Mouse (Mus musculus): ENCODE data around the gene Atg7. TPM values are rescaled to one million over a fixed set of nuclear protein-coding genes. Genes with fewer than 3 reads are reported as not detected.

The Atg7 gene
- total RNA-seq, 4 experiments from 2014 or later, result 34.1 to 42.9 (median 39.6) TPM

GRCm38 (mm10) chr6:114819971-114820481 lies 177.1 kb downstream of the Atg7 start:
- DNase-seq, result no peak

- no peak for DNase-seq
Measured at GRCm38 (mm10) chr6:114821646-114822045, 178.7 kb downstream of the Atg7 start.

DNA sequence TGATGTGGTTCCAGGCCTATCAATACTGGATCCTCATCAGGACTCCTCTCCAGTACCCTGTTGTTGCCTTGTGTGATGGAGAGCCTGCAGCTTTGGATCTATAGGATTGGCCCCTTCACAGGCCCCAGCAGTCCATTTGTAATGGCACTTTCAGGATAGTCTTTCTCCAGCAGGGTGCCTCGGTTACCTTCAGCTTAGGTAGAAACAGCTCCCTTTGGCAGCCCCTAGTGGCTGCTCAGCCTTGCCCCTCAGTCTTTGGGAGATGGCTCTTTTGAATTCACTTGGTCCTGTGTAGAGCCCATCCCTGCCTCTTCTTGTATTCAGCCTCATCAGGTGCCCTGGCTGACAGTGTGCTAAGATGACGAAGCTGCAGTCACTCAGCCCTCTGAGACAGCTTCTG lies 184.0 kb downstream of the Atg7 start:
- no peak for DNase-seq

GRCm38 (mm10) chr6:114829660-114830438 lies 187.0 kb downstream of the Atg7 start:
- DNase-seq, result no peak

DNA sequence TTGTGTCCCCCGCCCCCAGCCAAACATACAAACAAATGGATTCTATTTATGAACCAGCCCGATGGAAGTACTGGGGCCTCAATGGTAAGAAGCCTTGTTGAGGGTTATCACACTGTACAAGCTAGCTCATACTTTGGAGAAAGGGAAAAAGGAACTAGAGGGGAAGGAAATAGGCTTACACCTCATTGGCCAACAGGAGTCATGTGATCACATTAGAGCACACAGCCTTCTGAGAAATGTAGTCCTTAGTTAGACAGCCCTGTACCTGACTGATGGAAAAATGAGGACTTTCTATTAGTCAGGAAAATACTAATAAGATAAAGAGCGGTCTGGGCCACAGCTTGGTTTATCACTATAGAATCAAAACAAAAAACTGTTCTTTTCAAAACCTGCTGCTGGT lies 188.9 kb downstream of the Atg7 start:
- no peak for DNase-seq

GRCm38 (mm10) chr6:114833058-114833685 lies 190.3 kb downstream of the Atg7 start:
- no peak for DNase-seq

GRCm38 (mm10) chr6:114833791-114834346 lies 191.0 kb downstream of the Atg7 start:
- no peak for DNase-seq

- no peak for DNase-seq
Measured at GRCm38 (mm10) chr6:114835344-114835743, 192.4 kb downstream of the Atg7 start.

DNA sequence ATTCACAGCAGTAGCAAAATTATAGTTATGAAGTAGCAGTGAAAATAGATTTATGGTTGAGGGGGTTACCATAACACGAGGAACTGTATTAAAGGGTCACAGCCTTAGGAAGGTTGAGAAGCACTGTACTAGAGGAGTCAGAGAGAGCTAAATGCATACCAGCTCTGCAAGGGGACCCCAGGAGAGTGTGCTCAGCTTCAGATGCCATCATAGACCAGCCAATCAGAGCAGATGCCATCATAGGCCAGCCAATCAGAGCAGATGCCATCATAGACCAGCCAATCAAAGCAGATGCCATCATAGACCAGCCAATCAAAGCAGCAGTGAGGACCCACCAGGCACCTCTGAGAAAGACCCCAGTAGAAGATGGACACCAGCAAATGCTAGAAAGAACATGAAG lies 192.9 kb downstream of the Atg7 start:
- DNase-seq, result no peak

- no peak for DNase-seq
Measured at GRCm38 (mm10) chr6:114836433-114836832, 193.5 kb downstream of the Atg7 start.

DNA sequence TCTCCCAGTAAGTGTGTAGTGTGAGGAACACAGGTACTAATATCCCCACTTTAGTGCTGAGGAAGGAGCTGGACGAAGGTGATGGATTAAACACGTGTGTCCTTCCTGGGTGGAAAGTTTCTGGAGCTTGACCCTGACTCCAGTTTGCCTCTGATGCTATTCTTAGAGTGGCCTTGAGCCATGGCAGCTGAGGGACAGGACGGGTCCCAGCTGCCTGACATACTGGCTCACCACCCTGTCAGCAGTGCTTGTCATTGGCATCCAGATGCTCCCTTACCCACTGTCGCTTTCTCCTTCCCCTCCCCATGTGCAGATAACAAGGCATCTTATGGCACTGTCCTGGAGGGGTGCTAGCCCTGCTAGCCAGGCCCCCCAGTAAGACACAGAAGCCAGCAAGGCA lies 196.0 kb downstream of the Atg7 start:
- DNase-seq, result peak; percentile 52

DNA sequence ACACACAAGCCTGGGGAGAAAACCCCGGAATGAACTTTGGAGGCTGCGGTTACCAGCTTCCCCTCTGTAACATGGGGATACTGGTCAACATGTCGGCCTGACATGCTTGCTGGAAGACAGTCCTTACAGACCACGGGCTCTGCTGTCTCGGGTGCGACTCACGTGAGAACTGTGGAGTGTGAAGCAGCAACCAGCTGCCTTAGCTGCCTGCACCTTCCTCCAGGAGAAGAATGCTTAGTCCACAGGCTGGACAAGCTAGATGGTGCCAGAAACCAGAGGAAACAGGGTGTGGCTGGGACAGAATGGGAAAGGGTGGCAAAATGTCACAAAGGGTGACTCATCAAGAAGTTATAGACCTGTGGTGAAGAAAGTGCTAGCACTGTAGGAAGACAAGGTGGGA lies 197.1 kb downstream of the Atg7 start:
- DNase-seq, result no peak

GRCm38 (mm10) chr6:114842131-114842530 lies 199.2 kb downstream of the Atg7 start:
- no peak for DNase-seq

- no peak for DNase-seq
Measured at GRCm38 (mm10) chr6:114842863-114843262, 200.0 kb downstream of the Atg7 start.

DNA sequence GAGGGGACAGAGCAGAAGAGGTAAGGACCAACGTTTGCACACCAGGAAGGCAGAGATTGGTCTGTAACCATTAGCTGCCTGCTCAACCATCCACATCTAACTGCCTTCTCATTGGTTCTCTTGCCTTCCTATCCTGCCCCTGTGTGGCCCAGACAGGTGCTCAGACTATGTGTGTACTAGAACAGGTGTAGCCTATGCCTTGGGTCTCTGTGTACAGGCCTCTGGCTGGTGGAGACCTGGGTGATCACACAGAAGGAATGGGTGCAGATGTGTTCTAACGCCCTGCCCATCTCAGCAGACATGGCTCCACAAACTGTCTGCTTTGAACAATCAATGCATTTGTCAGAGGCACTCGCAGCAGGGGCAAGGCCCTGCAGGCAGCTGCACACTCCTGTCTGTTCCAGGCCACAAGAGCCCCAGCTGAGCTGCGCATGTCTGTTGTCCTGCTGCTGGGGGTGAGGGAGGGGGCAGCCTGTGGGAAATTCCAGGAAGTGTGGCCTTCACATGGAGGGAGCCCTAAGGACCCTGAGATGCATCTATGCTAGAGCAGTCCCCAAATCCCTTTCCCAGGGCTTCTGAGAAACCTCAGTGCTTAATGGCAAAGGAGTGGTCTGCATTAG lies 203.4 kb downstream of the Atg7 start:
- no peak for DNase-seq

GRCm38 (mm10) chr6:114847582-114848174 lies 204.8 kb downstream of the Atg7 start:
- no peak for DNase-seq

DNA sequence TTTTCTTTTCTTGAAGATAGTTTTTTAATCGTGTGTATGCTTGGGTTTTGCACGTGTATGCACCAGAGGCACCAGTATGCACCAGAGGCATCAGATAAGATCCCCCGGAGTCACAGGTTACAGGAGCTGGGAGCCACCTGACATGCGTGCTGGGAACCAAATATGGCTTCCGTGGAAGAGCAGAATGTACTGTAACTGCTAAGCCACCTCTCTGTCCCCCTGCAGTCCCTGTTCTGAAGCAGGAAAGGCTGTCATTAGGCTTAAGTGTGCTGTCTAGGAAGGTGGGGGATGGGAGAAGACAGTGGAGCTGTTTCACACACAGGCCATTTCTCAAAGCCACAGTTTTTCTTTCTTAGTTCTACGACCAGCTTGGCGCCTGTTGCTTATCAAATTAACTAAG lies 205.9 kb downstream of the Atg7 start:
- no peak for DNase-seq

- no peak for DNase-seq
Measured at GRCm38 (mm10) chr6:114849787-114850186, 206.9 kb downstream of the Atg7 start.

DNA sequence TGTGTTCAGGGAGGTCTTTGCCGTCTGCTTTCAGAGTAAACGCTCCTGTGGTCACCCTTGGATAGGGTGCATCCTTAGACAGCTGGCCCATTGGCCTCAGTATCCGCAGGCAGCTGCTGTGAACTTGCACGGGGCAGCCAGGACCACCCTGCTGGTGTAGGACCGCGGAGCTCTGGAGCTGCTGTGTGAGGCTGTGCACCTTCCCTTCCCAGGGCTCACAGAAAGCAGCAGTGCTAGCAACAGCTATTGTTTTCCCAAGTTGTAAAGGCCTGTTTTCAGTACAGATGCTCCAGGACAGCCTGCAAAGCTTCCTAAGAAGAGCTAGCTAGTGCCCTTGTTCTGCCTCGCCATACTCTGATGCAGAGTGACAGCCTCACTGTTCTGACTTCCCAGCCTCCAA lies 208.8 kb downstream of the Atg7 start:
- no peak for DNase-seq

- DNase-seq, result no peak
Measured at GRCm38 (mm10) chr6:114852739-114853138, 209.8 kb downstream of the Atg7 start.

GRCm38 (mm10) chr6:114854368-114854767 lies 211.5 kb downstream of the Atg7 start:
- DNase-seq, result no peak

GRCm38 (mm10) chr6:114855644-114856043 lies 212.7 kb downstream of the Atg7 start:
- DNase-seq, result no peak

GRCm38 (mm10) chr6:114856501-114856900 lies 213.6 kb downstream of the Atg7 start:
- DNase-seq, result no peak
